In the genomic region with DNA sequence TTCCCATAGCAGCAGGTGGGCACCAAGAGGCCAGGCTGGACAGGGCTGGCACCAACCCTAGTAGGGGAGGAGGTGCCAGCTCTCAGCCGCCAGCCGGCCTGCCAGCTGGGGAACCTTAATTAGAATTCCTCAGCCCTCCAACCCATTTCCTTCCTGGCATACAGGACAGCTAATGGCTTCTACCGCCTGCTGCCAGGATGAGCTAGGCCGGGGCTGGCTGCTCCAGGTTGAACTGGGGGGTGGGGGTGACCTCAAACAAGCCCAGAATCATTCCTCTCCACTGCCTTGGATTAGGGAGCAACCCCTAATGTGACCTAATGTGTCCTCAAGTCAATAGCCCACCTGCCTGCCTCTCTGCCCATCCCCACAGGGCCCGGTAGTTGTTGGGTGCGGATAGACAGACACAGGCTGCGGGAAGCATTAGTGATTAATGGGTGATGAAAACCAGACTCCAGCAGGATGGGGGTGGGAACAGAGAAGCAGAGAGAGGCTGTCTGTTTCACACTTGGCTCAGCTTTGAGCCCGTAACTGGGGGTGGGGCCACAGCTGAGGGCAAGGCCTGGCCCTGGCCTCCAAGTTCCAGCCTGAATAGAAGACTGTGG, we compare ENCODE assay signal across 8 mouse cellular contexts.
A peak's percentile ranks its signal among the peaks of the same experiment; 100 is the strongest.
DNase-seq lines count a peak whose midpoint lies in the region; ATAC-seq lines count a peak whose summit lies in the region.

No protein-coding gene starts in this region.

- peak; percentile 78 for DNase-seq in layer of hippocampus, adult 11-12 months (ENCODE audit: low spot score)
- DNase-seq in layer of hippocampus, adult 9-10 months (ENCODE audit: low spot score) = no peak
- DNase-seq in cerebellum, postnatal 25 days = peak; percentile 28 to 42
- DNase-seq in gastrocnemius, postnatal 25 days = peak; percentile 75
- DNase-seq in kidney, adult 11 months = peak; percentile 65
- DNase-seq in left cerebral cortex, postnatal 4 days = peak; percentile 88
- peak; percentile 86 to 88 for DNase-seq in right cerebral cortex, postnatal 10 days (ENCODE audit: low spot score in 2 of 2)

- intact Hi-C loops in left cerebral cortex, postnatal 4 days (cut with DNase I) = no loop called here

- ATAC-seq in megakaryocyte progenitor cell, adult 5-6 weeks (replicated peaks; ENCODE audit: poor library complexity) = no peak
